Mouse (Mus musculus) CH12F3 (cell line): ENCODE data around the gene Zmiz1.

Source experiments
- in situ Hi-C: fragments of 300-500 bp; cut with MboI; formaldehyde crosslinking; loops from 2 replicates; pipeline ENCODE4 v1.14.3; 2020; ENCODE audit warnings: low sequenced_read_pairs

Zmiz1 gene

DNA sequence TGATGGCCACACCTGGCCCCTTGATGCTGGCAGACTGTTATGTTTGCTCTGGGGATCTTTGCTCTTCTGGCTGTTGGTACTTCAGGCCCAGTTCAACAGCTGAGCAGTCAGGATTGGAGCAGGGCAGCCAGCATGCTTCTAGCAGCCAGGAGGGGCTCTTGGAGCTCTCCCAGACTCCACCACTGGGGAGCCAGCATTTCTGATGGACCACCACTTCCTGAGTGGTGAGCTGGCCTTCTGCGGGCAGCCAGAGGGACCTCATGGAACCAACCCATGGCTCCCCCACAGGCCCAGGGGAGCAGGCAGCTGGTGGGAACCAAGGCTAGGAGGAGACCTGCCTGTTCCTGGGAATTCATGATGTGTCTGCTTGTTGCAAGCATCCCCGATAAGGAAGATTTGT lies 94.4 kb downstream of the Zmiz1 start:
- in situ Hi-C loops: loop anchor here (25.0 kb wide), 1 partner anchor 441 kb away; no protein-coding TSS in a partner anchor

- in situ Hi-C loops: loop anchor here (25.0 kb wide), 1 partner anchor 442 kb away; no protein-coding TSS in a partner anchor
These were observed 95.8 kb downstream of the Zmiz1 start for GRCm38 (mm10) chr14:25554781-25555180.

DNA sequence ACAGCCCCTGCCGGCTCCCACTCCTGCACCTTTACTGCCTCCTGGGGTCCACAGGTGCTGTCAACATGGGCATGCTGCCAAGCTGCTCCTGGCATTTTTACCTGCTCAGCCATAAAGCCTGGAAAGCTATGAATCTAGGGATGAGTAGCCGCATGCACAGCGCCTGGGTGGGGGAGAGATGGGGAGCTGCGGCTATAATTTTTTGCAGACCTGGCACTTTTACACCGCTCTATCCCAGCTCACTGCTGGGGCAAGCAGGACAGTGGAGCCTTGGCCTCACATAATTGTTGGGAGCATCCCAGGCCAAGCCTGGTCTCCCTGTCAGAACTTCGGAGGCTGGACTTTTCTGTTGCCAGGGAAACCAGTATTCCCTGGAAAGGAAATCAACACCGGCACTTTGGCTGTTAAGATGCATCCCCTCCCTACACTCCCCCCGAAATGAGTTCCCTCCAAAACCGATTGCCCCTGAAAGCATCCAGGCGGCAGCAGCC lies 96.4 kb downstream of the Zmiz1 start:
- in situ Hi-C loops: loop anchor here (25.0 kb wide), 1 partner anchor 443 kb away; no protein-coding TSS in a partner anchor

DNA sequence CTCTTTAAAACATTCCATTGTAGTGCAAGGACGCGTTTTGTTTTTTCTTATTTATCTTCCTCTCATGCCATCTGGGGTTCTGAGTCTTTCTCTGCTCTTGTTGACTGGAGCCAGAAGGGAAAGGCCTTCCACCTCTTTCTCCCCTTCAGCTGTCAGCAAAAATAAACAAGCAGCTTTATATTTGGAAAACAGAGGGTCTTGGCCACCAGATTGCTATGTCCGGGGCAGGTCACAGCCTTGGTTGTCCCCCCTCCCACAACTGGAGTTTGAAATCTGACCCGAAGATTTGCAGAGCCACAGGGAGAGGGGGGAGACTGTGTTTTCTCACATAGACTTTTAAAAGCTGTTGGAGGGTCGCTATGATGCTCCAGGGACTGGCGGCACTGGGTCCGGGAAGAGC lies 96.9 kb downstream of the Zmiz1 start:
- in situ Hi-C loops: loop anchor here (25.0 kb wide), 1 partner anchor 444 kb away; no protein-coding TSS in a partner anchor

GRCm38 (mm10) chr14:25557014-25557413 lies 98.0 kb downstream of the Zmiz1 start:
- in situ Hi-C loops: loop anchor here (25.0 kb wide), 1 partner anchor 445 kb away; no protein-coding TSS in a partner anchor

DNA sequence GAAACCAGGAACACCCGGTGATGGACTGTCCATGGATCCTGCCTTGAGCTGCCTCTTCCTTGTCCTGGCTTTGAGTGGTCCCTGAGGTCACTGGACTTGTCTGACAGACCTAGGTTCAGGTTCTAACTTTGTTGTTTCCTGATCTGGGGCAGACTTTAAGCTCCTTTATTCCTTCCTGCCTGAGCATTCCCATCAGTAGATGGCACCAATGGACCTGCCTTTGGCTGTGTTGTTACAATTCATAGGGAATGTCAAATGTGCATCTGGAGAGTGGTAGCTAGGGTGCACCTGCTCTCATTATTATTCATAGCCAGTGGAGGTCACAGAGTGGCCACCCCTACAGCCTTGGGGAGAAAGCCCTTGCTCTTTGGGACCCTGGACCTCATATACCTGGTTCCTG lies 99.5 kb downstream of the Zmiz1 start:
- in situ Hi-C loops: loop anchor here (25.0 kb wide), 1 partner anchor 446 kb away; no protein-coding TSS in a partner anchor

- in situ Hi-C loops: loop anchor here (25.0 kb wide), 1 partner anchor 448 kb away; no protein-coding TSS in a partner anchor
These were observed 100.9 kb downstream of the Zmiz1 start for GRCm38 (mm10) chr14:25559907-25560306.

- in situ Hi-C loops: loop anchor here (25.0 kb wide), 1 partner anchor 449 kb away; no protein-coding TSS in a partner anchor
These were observed 101.9 kb downstream of the Zmiz1 start for GRCm38 (mm10) chr14:25560841-25561240.

DNA sequence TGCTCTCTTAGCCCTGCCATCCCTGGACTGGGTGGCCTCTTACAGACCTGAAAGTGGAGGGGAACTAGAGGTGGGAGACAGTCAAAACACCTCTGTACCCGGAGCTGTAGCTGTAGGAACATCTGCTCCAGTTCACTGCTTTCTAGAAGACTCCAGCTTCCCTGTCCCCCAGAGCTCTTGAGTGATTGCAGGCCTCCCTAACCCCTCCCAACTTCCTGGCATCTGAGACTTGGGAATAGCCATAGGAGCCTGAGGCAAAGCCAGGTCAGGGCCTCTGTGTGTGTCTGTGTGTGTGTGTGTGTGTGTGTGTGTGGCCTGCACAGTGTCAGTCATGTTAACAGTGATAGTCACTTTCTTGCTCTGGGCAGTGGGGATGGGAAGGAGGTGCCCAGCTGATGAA lies 102.7 kb downstream of the Zmiz1 start:
- in situ Hi-C loops: loop anchor here (25.0 kb wide), 1 partner anchor 449 kb away; no protein-coding TSS in a partner anchor

DNA sequence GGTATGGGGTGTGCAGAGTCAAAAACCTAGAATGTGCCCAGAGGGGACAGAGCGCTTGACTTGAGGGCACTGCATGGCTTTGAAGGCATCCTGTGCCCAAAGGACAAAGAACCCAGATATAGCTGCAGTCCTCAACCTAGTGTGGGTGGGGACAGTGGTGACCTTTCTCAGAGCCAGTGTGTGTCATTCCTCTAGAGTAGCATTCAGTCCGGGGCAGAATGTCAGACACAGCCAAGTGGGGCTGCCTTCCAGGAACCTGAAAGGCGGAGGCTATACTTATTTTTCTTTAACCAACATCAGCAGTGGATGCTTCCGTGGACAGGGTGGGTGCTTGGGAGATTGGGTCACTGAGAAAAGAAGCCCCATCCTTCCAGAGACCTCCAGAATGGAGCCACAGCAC lies 103.5 kb downstream of the Zmiz1 start:
- in situ Hi-C loops: loop anchor here (25.0 kb wide), 1 partner anchor 450 kb away; no protein-coding TSS in a partner anchor

DNA sequence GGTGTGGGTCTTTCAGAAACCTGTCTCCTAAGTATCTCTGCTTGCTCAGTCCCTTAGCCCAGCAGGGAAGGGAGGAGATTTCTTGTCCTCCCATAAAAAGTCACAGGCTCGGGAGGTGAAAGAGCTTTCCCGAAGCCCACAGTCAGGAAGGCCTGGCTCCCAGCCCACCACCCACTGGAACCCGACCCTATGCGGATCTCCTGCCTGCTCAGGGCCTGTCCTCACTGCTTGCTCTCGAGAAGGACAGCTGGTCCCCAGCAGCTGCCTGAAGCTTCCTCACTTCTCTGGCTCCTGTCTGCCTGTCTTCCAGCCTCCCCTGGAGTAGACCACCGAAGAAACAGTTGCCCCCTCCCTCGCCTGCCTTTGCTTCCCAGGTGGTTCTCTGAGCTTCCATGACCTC lies 103.9 kb downstream of the Zmiz1 start:
- in situ Hi-C loops: loop anchor here (25.0 kb wide), 1 partner anchor 451 kb away; no protein-coding TSS in a partner anchor

DNA sequence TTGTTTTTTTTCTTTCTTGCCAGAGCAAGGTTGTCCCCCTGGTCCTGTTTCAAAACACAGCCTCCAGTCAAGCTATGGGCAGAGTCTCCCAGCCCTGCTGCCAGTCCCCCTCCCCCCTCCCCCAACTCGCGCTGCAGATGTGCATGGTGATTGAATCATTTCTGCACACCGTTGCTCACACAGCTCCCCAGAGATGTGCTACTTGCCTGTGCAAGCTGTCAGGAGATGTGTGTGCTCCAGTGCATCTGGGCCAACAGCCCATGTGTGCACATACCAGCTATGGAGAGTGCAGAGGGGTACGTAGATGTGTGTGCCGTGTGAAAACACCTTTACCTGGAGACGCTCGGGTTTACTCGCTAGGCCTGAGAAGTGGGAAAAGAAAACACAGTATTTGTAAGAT lies 105.6 kb downstream of the Zmiz1 start:
- in situ Hi-C loops: loop anchor here (25.0 kb wide), 1 partner anchor 452 kb away; no protein-coding TSS in a partner anchor

DNA sequence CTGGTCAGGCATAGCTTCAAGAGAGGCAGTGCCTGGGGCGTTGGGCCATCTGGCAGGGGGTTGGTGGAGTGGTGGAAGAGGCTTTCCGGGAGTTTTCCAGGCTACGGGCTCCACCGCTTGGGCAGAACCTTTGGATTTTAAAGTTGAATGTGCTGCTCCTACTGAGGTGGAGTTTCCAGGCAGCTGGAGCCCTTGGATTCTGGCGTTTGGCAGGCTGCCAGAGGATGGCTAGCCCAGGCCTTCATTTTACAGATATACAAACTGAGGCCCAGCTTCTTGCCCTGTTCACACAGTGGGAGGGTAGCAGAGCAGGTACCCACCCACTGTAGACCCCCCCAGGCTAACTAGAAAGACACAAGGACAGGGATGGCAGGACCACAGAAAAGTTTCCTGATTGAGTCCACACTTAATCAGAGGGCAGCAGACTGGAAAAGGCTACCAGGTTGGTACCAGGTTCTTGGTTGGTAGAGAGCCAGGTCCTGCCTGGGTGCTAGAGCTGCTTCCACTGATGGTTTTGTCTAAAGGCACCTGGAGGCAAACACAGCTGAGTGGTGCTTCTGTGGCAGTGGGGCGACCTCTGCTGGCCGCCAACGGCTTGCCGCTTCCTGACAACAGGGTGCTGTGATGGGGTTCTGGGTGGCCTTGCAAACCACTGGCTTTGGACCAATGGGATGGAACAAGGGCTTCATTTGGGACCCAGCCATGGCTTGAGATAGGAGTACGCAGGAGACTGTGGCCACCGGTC lies 106.5 kb downstream of the Zmiz1 start:
- in situ Hi-C loops: loop anchor here (25.0 kb wide), 1 partner anchor 453 kb away; no protein-coding TSS in a partner anchor

GRCm38 (mm10) chr14:25567245-25567644 lies 108.3 kb downstream of the Zmiz1 start:
- in situ Hi-C loops: loop anchor here (25.0 kb wide), 1 partner anchor 455 kb away; no protein-coding TSS in a partner anchor

DNA sequence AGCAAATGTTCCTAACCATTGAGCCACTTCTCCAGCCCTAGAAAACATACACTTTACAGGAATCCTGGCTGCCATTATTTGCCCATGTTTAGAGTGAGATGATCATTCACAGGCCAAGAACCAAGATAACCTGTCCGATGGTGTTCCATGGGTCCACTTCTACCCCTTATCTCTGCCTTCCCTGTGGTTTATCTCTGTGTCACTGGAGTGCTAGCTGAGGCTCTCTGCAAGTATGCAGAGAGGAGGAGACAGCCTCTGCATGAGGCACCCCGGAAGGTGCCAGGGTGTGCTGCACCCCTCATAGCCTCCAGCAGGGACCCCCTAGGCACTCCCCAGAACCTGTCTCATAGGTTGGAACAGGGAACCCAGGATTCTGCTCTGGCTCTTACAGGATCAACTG lies 108.9 kb downstream of the Zmiz1 start:
- in situ Hi-C loops: loop anchor here (25.0 kb wide), 1 partner anchor 456 kb away; no protein-coding TSS in a partner anchor

DNA sequence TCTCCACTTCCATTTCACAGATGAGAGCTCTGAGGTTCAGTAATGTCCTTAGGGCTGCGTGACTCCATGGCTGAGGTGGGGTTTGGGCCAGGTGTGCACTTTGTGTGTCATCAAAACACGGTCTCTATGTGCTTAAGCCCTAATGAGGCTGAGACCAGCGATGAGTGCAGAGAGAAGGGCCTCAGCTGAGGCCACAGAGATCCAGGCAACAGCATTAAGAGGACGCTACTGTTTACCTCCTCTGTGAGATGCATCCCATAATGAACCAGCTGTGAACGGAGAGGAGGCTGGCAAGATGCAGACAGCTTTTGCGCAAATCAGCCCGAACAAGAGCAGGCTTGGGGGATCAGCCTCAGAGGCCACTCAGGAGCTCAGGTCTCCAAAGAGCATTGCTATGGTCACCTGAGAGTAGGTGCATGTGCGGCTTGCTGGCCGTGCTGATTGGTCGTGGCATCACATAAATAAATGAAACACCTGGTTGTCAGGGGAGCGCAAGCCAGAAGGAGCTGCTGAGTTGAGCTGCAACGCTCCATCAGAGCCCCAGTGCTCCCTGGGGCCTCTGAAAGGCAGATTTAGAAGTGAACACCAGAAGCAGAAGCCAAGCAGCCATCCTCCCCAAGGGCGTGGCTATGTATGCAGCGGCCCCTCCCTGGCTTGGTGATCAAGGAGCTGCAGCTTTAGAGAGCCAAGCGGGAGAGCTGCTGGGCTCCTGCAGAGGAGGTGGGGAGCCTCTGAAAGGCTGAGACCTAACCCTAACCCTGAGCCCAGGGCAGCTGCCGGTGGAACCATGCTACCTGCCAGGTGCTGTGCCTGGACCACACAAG lies 115.3 kb downstream of the Zmiz1 start:
- in situ Hi-C loops: loop anchor here (25.0 kb wide), 1 partner anchor 462 kb away; no protein-coding TSS in a partner anchor

DNA sequence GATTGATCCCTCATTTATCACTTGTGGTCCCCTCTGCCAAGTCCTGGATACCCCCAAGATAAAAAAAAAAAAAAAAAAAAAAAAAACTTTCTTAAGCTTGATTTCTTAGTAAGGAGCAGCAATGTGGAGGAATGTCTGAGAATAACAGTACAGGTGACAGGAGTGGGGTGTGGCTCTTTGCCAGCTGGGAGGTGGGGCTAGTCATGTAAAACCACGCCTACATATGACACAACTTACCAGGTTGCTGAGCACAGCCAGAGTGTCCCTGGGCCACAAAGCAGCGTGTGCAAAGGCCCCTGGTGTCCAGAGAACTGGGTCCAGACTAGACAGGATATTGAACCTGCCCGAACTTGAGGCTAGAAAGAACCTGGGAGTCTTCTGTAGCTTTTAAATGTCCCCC lies 117.7 kb downstream of the Zmiz1 start:
- in situ Hi-C loops: no loop called here

- in situ Hi-C loops: no loop called here
These were observed 118.4 kb downstream of the Zmiz1 start for GRCm38 (mm10) chr14:25577431-25577830.

GRCm38 (mm10) chr14:25579597-25579996 lies 120.6 kb downstream of the Zmiz1 start:
- in situ Hi-C loops: no loop called here

- in situ Hi-C loops: no loop called here
These were observed 121.4 kb downstream of the Zmiz1 start for GRCm38 (mm10) chr14:25580397-25580796.

DNA sequence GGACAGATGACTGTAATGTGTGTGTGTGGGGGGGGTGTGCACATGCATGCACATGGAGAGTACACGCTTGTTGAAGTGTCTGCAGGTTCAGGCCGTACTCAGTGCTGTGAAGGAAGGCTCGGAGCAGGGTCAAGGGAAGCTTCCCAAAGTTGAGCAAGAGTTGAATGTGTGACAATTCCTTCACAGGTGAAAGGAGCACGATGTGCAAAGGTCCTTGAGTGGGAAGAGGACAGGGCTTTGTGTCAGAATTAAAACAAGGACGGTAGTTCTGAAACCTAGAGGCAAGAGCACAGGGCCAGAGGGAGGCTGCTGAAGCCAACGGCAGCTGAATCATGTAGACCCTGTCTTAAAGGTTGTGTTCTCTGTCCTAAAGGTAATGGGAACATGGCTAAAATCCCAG lies 123.6 kb downstream of the Zmiz1 start:
- in situ Hi-C loops: no loop called here
